In the genomic region with DNA sequence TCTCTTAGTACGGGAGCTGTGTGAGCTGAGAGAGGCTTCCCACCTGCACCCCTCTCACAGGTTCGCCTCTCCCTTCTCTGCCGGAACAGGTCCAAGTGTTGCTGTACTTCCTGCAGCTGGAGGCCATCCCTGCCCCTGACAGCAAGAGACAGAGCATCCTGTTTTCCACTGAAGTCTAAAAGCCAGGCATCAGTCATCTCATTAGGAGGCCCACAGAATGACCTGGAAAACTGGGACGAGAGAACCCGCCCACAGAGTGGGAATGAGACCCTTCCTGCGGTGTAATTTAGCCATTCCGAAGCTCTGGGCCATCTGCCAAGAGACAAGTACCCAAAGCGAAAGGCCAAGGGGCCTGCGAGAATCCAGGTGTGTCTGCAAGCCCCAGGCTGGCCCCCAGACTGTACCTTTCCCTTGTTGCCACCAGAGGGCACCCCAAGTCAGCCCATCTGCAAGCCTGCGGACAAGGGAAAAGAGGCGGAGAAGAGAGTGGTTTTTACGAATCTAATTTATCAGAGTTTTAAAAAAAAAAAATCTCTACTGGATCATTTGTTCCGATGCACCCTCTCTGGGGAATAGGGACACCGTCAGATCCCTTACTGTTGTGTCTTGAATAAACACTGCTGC, we compare ENCODE assay signal across 8 mouse cellular contexts. TPM values are rescaled to one million over a fixed set of nuclear protein-coding genes. Genes with fewer than 3 reads are reported as not detected.
DNase-seq lines count a peak whose midpoint lies in the region; ATAC-seq and TF ChIP-seq lines count a peak whose summit lies in the region.

No protein-coding gene starts in this region.

- no peaks in the 10 kb centered on the region for H3K9me3 ChIP-seq in embryonic facial prominence, embryonic 14.5 days (ENCODE audit: control insufficient read depth, low read length)
- H3K9me3 ChIP-seq in lung, embryonic 15.5 days: no peaks in the 10 kb centered on the region

- H3K4me2 ChIP-seq in embryonic facial prominence, embryonic 14.5 days (ENCODE audit: low read depth, low read length): no peak overlapping the region
- no peak overlapping the region for H3K4me2 ChIP-seq in lung, embryonic 15.5 days

- intact Hi-C loops in heart, postnatal 25 days (cut with DNase I): loop anchor here (1.0 to 2.0 kb wide), 4 partner anchors 69 to 305 kb away; no protein-coding TSS in a partner anchor

- no peak for TF ChIP-seq POLR2A in thymus, adult 2 months (IDR thresholded peaks at IDR 0.05; ENCODE audit: control insufficient read depth, extremely low read depth, insufficient read depth, low read length, poor library complexity)

- TF ChIP-seq CTCF in thymus, adult 2 months (IDR thresholded peaks at IDR 0.05; ENCODE audit: borderline replicate concordance, control insufficient read depth, extremely low read depth, insufficient read depth, low read length, poor library complexity): peak; percentile 88

- peaks cover 72% of the 10 kb centered on the region for H3K36me3 ChIP-seq in embryonic facial prominence, embryonic 14.5 days (ENCODE audit: control insufficient read depth, insufficient read depth, low read length)
- peaks cover 50% of the 10 kb centered on the region for H3K36me3 ChIP-seq in lung, embryonic 15.5 days
- peaks cover 6% of the 10 kb centered on the region; the same call in 1 of the 2 replicates for H3K36me3 ChIP-seq in thymus, adult 2 months (ENCODE audit: control insufficient read depth, insufficient read depth, low read length)

- no peak overlapping the region for H3K27ac ChIP-seq in embryonic facial prominence, embryonic 14.5 days (replicated peaks; ENCODE audit: low read depth, low read length)
- H3K27ac ChIP-seq in lung, embryonic 15.5 days: no peak overlapping the region
- no peak overlapping the region for H3K27ac ChIP-seq in thymus, adult 2 months (ENCODE audit: control insufficient read depth, insufficient read depth, low read length)

- peak; percentile 60 to 64 for DNase-seq in CD8-positive naive resting alpha-beta T cell, adult 2 months (ENCODE audit: low read depth in 2 of 2, low spot score in 2 of 2)
- peak; percentile 76 to 81 for DNase-seq in adrenal gland, postnatal 36 days
- peak; percentile 78 for DNase-seq in embryonic facial prominence, embryonic 14.5 days (ENCODE audit: low spot score)
- DNase-seq in heart, postnatal 25 days (ENCODE audit: low spot score): peak; percentile 38
- DNase-seq in layer of hippocampus, adult 18-20 months (ENCODE audit: low spot score in 2 of 2): peak; percentile 53 to 82
- DNase-seq in ovary, postnatal 14 days (ENCODE audit: low spot score): peak; percentile 68
- peak; percentile 73 for DNase-seq in thymus, adult 2 months

- no peak overlapping the region for H3K9ac ChIP-seq in embryonic facial prominence, embryonic 14.5 days (ENCODE audit: low read depth, low read length)
- H3K9ac ChIP-seq in lung, embryonic 15.5 days: no peak overlapping the region

- no peaks in the 10 kb centered on the region for H3K27me3 ChIP-seq in embryonic facial prominence, embryonic 14.5 days (replicated peaks; ENCODE audit: control insufficient read depth, insufficient read depth, low read length)
- no peaks in the 10 kb centered on the region for H3K27me3 ChIP-seq in lung, embryonic 15.5 days
- no peaks in the 10 kb centered on the region for H3K27me3 ChIP-seq in thymus, adult 2 months (ENCODE audit: control insufficient read depth, insufficient read depth, low read length)

- no peak overlapping the region for H3K4me3 ChIP-seq in embryonic facial prominence, embryonic 14.5 days (ENCODE audit: low read depth, low read length)
- H3K4me3 ChIP-seq in lung, embryonic 15.5 days: no peak overlapping the region
- no peak overlapping the region for H3K4me3 ChIP-seq in thymus, adult 2 months (ENCODE audit: control insufficient read depth, insufficient read depth, low read length)

- ATAC-seq in embryonic facial prominence, embryonic 14.5 days (ENCODE audit: low read depth): peak; percentile 78
- peak; percentile 31; the same call in 1 of the 2 replicates for ATAC-seq in lung, embryonic 15.5 days (ENCODE audit: borderline replicate concordance, extremely low read depth, low FRiP score, low TSS enrichment)

- H3K4me1 ChIP-seq in embryonic facial prominence, embryonic 14.5 days (ENCODE audit: control insufficient read depth, insufficient read depth, low read length): no peaks in the 10 kb centered on the region
- H3K4me1 ChIP-seq in lung, embryonic 15.5 days: peaks cover 25% of the 10 kb centered on the region
- no peaks in the 10 kb centered on the region for H3K4me1 ChIP-seq in thymus, adult 2 months (replicated peaks; ENCODE audit: control insufficient read depth, insufficient read depth, low read length)

- WGBS in embryonic facial prominence, embryonic 14.5 days: 28% methylated on average over 14 of the region's 14 CpGs
- WGBS in lung, embryonic 15.5 days: 16% methylated on average over 14 of the region's 14 CpGs
- WGBS in thymus, adult 2 months: 59% methylated on average over 14 of the region's 14 CpGs

RNA-seq across cellular contexts. Expression of gene Specc1l, which starts 29.6 kb away (rescaled TPM):
- total RNA-seq in adrenal gland, postnatal 36 days (2021): 10 to 100 TPM; 53.8 to 63.4 TPM
- polyA plus RNA-seq in embryonic facial prominence, embryonic 14.5 days (2014; fragmentation: Nextera tagmentation; extraction: Ambion mirVana): 20.3 and 24.7 TPM in 2 replicates
- total RNA-seq in heart, postnatal 25 days (2021): 10 to 100 TPM; 38.5 to 39.5 TPM
- total RNA-seq in layer of hippocampus, adult 18-20 months (2021): 10 to 100 TPM; 44.1 to 44.8 TPM
- polyA plus RNA-seq in lung, embryonic 15.5 days (2015; fragmentation: Nextera tagmentation; extraction: Ambion mirVana): 45.2 and 47.3 TPM in 2 replicates
- polyA plus RNA-seq in thymus, adult 2 months (2012; rRNA removed): 25.9 and 31.6 TPM in 2 replicates
